Mouse (Mus musculus): Measurements from ENCODE around the gene Usp12. TPM values are rescaled to one million over a fixed set of nuclear protein-coding genes. Genes with fewer than 3 reads are reported as not detected.

Usp12 gene
- 10 to 100 TPM; 49.0 to 53.9 TPM for total RNA-seq (2021)

- peak; percentile 98 for DNase-seq
- intact Hi-C loops (cut with DNase I) = loop anchor here (5.0 kb wide), 1 partner anchor 37 kb away; the partner anchor contains the start of gene Rpl21
These were observed at the start of gene Usp12 for GRCm38 (mm10) chr5:146794853-146795252. Gene Usp12, minus strand, starts transcription at chr5:146795006.

- intact Hi-C loops (cut with DNase I) = no loop called here
- no peak for DNase-seq
These were observed 49.6 kb upstream of the Usp12 start for GRCm38 (mm10) chr5:146844301-146844941.

- intact Hi-C loops (cut with DNase I) = no loop called here
- DNase-seq = no peak
These were observed 47.2 kb upstream of the Usp12 start for GRCm38 (mm10) chr5:146841996-146842395.

- DNase-seq = no peak
- intact Hi-C loops (cut with DNase I) = no loop called here
These were observed 46.5 kb upstream of the Usp12 start for GRCm38 (mm10) chr5:146841301-146841700.

- DNase-seq = no peak
- intact Hi-C loops (cut with DNase I) = no loop called here
These were observed 45.6 kb upstream of the Usp12 start for GRCm38 (mm10) chr5:146840422-146840821.

- intact Hi-C loops (cut with DNase I) = no loop called here
- no peak for DNase-seq
These were observed 45.0 kb upstream of the Usp12 start for GRCm38 (mm10) chr5:146839760-146840159.

- DNase-seq = no peak
- intact Hi-C loops (cut with DNase I) = no loop called here
These were observed 44.2 kb upstream of the Usp12 start for GRCm38 (mm10) chr5:146838836-146839648.

- intact Hi-C loops (cut with DNase I) = no loop called here
These were observed 43.3 kb upstream of the Usp12 start for GRCm38 (mm10) chr5:146837967-146838720.

GRCm38 (mm10) chr5:146834959-146835358 is 40.2 kb upstream of the Usp12 start:
- DNase-seq = no peak
- intact Hi-C loops (cut with DNase I) = loop anchor here (5.0 kb wide), 1 partner anchor 38 kb away; the partner anchor contains the start of gene Usp12

More at GRCm38 (mm10) chr5:146837967-146838720, 43.3 kb upstream of the Usp12 start:
- DNase-seq = no peak

GRCm38 (mm10) chr5:146833673-146834201 is 38.9 kb upstream of the Usp12 start:
- intact Hi-C loops (cut with DNase I) = loop anchor here (5.0 kb wide), 1 partner anchor 36 kb away; the partner anchor contains the start of gene Usp12
- no peak for DNase-seq

- DNase-seq = peak; percentile 94
- intact Hi-C loops (cut with DNase I) = loop anchor here (5.0 kb wide), 1 partner anchor 36 kb away; the partner anchor contains the start of gene Usp12
These were observed 38.1 kb upstream of the Usp12 start, which contains the start of gene Rpl21 for GRCm38 (mm10) chr5:146832769-146833448. Gene Rpl21, plus strand, starts transcription at chr5:146832890.

- intact Hi-C loops (cut with DNase I) = loop anchor here (5.0 kb wide), 1 partner anchor 35 kb away; the partner anchor contains the start of gene Usp12
- no peak for DNase-seq
These were observed 37.6 kb upstream of the Usp12 start for GRCm38 (mm10) chr5:146832435-146832768.

- intact Hi-C loops (cut with DNase I) = no loop called here
- no peak for DNase-seq
These were observed 34.7 kb upstream of the Usp12 start for GRCm38 (mm10) chr5:146829528-146829927.

- intact Hi-C loops (cut with DNase I) = no loop called here
- no peak for DNase-seq
These were observed 28.2 kb upstream of the Usp12 start for GRCm38 (mm10) chr5:146823005-146823404.

- intact Hi-C loops (cut with DNase I) = no loop called here
- peak; percentile 32 for DNase-seq
These were observed 24.3 kb upstream of the Usp12 start for GRCm38 (mm10) chr5:146818906-146819623.

GRCm38 (mm10) chr5:146817583-146817982 is 22.8 kb upstream of the Usp12 start:
- DNase-seq = no peak
- intact Hi-C loops (cut with DNase I) = no loop called here

- DNase-seq = no peak
- intact Hi-C loops (cut with DNase I) = no loop called here
These were observed 20.6 kb upstream of the Usp12 start for GRCm38 (mm10) chr5:146815394-146815793.

- intact Hi-C loops (cut with DNase I) = no loop called here
- no peak for DNase-seq
These were observed 18.6 kb upstream of the Usp12 start for GRCm38 (mm10) chr5:146813421-146813820.

GRCm38 (mm10) chr5:146812866-146813265 is 18.1 kb upstream of the Usp12 start:
- no peak for DNase-seq
- intact Hi-C loops (cut with DNase I) = no loop called here

Data from left cerebral cortex, postnatal 4 days (tissue).